Mouse (Mus musculus) embryo, embryonic 11 days (tissue): Measurements from ENCODE around the gene Tmem238.

Experiments used
- DNase-seq: peaks from one replicate; pipeline ENCODE4 v3.0.0-alpha.2; 2015

Tmem238 gene

DNA sequence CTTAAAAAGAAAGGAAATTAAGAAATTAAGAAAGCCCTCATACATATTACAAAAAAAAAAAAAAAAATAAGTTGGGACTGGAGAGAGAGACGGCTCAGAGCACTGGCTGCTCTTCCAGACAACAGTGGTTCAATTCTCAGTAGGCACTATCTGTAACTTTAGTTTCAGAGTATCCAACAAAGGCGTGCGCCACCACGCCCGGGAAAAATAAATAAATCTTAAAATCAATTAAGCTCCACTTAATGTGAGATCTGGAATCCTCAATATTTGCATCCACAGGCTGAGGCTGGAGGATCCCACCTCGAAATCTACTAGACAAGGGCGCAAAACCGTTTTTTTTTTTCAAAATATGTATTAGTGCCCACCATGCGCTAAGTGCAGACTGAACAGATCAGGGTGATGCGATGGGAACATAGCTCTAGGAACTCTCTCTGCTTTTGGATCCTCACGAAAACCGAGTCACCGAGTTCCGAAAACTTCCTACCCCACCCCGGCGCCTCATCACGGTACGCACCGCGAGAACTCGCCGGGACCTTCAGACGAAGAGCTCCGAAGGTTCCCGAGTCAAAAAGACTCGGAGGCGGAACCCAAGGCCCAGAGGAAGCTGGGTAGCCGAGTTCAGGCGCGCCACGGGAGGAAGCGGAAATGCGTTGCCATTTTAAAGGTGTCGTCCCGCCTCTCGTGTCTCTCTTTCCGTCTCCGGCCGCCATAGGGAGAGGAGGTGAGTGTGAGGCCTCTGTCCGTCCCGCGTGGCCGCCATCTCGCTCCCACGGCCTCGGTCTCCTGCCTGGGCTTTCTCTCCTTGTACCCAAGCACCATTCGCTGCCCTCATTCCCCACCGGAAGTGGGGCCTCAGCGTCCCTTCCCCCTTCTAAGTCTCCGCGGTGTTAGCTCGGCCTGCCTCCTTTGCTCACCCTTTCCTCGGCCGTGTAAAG is 3.1 kb upstream of the Tmem238 start, which contains the start of gene Rpl28:
Gene Rpl28, plus strand, starts transcription at position 597 of the 935 bp plus-strand sequence.
- peak; percentile 99 for DNase-seq

DNA sequence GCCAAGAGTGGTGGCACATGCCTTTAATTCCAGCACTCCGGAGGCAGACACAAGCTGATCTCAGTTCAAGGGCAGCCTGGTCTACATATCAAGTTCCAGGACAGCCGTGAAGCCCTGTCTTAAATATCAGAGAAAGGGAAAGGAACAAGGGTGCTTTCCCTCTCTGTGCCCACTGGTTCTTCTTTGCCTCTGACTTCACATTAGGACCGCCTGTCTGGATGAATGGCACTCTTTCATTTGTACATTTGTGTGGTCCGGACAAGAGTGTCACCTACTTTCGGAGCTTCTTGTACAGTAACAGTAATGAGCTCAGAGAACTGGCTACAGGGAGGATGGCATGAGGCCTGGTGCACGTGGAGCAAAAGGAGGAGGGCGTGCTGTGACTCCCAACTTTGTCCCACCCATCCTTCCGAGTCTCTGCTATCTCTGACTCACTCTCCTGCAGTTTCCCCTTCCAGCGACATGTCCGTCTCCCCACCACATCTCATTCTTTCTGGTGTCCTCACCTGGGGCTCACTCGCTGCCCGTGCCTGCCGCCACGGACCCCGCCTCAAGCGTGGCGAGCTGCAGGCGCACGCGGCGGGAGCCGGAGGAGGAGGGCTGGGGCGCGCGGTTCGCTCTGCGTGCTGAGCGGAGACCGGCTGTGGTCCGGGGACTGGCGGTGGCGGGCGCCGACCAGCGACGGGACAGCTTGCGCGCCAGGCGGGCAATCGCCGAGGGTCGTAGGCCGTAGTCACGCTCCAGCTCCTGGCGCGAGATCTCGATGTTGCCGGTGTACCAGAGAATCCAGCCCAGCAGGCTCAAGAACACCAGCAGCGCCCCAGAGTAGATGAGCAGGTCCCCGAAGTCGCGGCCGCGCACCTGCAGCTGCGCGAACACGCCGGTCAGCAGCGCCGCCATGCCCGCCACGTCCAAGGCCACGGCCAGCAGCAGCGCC is 689 bp downstream of the Tmem238 start:
- peak; percentile 84 for DNase-seq

DNA sequence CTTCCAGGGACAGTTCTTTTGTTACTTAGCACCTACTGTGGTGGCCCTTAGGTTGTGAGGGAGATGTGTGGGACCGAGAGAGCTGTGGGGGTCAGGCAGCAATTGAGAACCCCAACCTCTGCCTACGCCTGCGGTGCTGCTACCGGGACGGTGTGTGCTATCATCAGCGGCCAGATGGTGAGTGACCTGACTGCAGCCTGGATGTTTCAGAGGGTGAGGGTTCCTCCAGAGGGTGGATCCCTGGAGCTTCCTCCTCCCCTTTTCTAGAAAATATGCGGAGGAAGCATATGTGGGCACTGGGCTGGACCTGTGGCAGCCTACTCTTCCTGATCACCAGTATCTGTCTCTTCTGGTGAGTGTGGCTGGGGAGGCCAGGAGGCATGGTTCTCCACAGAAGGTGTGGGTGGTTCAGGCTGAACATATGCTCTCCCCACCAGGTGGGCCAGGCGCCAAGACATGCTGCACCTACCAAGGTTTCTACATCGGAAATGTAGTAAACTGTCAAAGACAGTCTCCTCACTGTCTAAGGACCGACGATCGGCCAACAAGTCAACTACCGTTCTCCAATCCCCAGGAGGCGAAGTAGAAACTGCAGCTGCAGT is 5.7 kb downstream of the Tmem238 start:
- DNase-seq: no peak

DNA sequence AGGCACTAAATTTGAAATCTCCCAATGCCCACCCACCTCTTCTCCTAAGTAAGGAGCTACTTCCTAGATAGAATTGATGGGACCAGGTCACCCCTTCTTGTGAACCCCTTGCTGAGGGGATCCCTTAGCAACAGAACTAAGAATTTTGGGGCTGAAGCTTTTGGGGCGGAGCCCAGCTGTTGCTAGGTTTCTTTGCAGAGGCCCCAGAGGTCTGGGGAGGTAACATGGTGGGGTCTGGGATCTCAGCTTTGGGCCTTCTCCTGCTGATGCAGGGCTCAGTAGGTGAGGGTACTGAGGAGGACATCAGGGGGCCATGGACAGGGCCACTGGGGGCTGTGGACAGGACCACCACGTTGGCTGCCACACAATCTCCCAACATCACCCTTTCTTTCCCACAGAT is 6.7 kb downstream of the Tmem238 start, which contains the start of the genes Il11 and Tmem190:
Gene Il11, minus strand, starts transcription at position 101 of the 400 bp plus-strand sequence.
Gene Tmem190, plus strand, starts transcription at position 179 of the 400 bp plus-strand sequence.
- no peak for DNase-seq

DNA sequence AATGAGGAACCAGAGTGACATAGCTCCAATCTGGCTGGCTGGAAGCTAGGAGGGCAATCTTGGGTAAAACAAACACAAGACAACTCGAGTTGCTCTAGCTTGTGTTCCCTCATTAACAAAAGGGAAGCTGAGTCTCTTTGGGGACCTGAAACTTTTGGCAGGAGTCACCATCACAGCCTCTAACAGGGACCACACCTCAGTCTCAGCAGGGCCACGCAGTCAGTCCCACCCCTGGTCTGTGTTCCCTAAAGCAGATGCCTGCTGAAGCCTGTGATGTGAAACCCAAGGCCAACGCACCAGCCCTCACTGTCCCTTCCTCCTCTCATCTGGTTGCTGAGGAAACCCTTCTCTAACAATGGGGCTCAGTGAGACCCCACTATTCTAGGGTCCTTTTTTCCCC is 7.3 kb downstream of the Tmem238 start:
- no peak for DNase-seq

DNA sequence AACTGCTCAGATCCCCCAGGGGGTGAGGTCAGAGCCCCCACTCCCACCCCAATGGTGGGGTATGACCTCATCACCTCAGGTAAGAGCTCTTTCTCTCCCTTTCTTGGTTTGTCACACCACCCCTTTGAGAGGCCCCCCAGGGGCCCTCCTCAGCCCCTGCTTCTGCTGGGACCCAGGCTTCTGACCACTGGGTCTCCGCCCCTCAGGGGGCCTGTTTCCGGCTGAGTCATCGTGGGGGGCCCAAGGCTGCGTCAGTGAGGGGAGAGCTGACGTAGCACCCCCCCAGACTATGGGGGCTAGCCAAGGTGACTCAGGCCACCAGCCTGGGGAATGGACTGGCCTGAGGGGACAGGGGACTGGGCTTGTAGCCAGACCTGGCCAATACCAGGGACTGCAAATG is 9.5 kb downstream of the Tmem238 start:
- DNase-seq: no peak

DNA sequence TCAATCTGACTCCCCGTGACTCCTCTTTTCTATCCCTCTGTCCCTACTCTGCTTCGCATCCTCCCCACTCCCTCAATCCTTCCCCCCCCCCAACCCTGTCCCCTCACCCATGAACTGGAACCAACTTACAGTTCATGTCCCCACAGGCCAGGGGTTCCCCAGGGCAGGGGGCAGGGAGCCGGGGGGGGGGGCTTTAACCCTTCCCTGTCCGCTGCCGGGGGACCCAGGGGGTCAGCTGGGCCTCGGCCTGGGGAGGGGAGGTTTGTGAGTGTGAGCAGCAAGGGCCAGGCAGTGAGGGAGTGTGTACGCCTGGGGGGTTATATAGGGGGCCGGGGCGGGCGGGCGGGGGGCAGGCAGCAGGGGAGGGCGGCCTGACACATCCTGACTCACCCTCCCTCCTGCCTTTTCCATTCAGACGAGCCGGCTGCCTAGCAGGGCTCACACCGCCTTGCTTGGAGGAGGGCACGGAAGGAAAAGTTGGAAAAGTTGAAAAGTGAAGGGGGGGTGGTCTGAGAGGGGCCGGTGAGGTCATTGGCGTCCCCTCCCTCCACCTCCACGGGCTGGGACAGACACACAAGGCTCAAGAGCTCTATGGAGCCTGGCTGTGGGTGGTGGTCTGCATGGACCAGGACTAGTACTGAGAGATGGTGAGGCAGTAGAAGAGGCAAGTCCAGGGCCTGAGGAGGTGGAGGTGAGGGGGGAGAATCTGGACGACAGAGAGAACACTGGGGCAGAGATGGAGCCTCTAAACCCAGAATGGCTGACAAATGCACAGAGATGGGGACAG is 11.4 kb downstream of the Tmem238 start:
- DNase-seq: no peak

DNA sequence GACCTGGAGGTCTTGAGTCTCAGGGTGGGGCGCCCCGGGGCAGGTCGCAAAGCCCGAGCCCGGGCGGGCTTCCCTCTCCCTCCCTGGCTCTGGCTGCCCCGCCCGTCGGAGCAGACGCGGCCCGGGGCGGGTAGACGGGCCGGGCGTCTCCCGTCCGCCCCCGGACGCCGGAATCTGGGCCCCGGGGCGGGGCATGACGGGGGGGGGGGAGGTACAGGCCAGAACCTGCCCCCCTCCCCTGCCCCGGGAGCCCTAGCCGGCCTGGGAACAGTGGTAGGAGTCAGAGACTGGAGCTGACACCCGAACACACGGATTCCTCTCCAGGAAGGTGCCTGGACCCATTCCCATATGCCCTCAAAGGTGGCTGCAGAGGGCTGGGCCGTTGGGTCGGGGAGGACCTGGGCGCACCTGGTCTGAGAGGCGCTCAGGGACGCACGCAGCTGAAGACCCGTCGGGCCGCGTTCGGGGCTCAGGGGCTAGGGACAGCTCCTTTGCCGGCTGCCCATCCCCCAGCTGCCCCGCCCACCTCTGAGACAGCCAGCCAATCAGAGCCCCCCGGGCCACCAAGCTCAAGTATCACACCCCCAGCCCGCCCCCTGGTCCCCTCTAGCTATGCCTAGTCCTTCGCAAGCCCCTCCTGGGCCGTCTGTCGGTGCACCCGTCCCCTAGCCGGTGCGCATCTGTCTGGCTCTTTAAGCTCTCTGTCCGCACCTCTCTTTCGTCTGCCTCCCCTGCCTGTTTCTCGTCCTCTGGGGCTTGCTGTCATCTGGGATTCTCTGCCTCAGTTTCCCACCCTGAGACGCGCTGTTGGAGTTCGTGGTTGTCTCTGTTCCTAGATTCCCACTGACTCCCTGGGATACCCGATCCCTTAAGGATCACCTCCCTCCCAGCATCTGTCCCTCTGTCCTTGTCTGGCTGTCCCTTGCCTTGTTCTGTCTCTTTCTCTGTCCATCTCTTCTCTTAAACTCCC is 12.3 kb downstream of the Tmem238 start:
- DNase-seq: peak; percentile 88

DNA sequence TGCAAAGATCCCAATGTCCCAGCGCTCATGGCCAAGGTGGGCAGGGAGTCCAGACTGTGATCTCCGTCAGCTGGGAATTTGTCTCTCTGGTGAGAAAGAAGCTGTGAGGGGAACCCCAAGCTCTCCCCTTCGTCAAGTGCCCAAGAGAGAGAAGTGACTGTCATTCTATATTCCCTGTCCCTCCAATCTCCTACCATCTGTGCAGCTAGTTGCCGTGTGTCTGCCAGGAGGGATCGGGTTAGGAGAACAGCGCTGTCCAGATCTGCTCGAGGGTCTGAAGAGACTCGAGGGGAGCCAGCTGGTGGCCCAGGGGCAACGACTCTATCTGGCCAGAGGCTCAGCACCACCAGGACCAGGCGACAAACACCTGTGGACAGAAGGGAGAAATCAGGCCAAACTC is 13.3 kb downstream of the Tmem238 start:
- DNase-seq: no peak

DNA sequence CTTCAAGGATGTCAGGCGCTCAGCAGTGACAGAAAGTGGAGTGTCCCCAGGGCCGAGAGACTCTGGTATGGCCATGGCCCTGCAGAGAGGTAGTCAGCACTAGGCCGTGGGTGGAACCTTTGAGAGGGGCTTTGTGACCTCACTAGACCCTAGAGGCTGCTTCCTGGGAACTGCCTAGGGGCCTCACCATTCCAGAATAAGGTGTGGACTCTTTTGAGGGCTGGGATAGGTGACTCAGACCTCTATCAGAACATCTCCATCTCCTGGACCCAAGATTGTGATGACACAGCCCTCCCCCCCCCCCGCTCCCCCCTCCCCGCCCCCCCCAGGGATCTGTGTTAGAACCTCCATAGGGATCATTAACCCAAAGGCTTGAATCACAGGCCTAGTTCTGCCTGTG is 18.3 kb downstream of the Tmem238 start, which contains the start of gene Fam71e2:
Gene Fam71e2, minus strand, starts transcription at position 101 of the 400 bp plus-strand sequence.
- no peak for DNase-seq

DNA sequence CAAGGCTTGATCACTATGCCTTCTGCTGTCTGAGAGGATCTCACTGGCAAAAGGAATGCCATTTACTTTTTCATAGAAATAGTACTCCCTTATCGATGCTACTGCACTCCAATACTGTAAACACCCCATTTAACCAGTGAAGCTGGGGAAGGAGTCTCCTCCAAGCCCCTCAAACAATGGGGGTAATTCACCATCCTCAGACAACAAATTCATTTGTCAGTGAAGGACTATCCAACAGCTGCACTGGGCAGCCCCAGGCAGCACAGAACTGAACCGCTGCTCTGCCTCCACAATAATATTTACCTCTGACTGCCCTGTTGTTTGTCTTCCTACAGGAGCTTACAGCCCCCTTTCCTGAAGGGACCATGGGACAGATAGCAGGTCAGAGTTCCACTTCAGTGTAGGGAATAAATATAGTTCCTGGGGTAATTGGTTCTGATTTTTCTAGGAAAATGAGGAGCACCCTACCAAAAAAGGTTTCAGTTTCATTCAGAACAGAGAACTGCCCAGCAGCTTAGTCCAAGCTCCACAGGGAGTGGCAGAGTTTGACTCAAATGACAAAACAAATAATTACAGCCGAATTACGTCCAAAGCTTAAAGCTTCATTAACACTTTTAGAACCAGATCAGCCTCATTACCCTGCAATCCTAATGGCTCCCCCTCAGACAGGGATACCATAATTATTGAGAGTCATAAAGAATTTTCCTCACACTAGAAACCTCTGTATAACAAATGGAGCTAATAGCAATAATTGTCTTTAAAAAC is 24.3 kb downstream of the Tmem238 start:
- no peak for DNase-seq

DNA sequence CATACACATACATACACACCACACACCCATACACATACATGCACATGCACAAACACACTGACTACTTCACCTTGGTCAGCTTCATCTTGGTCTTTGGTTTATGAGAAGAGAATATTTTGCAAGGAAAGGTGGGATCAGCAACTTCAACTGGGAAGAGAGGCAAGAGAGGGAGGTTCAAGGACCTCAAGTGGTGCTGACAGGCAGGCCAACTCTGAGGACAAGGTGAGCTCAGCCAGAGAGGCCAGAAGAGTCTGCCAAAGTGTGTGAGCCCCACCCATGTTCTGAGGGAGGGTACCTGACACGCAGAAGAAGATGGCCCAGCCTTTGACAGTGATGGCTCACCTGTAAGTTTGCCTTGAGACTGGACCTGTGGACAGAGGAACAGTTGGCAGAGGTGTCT is 29.8 kb downstream of the Tmem238 start:
- DNase-seq: no peak

DNA sequence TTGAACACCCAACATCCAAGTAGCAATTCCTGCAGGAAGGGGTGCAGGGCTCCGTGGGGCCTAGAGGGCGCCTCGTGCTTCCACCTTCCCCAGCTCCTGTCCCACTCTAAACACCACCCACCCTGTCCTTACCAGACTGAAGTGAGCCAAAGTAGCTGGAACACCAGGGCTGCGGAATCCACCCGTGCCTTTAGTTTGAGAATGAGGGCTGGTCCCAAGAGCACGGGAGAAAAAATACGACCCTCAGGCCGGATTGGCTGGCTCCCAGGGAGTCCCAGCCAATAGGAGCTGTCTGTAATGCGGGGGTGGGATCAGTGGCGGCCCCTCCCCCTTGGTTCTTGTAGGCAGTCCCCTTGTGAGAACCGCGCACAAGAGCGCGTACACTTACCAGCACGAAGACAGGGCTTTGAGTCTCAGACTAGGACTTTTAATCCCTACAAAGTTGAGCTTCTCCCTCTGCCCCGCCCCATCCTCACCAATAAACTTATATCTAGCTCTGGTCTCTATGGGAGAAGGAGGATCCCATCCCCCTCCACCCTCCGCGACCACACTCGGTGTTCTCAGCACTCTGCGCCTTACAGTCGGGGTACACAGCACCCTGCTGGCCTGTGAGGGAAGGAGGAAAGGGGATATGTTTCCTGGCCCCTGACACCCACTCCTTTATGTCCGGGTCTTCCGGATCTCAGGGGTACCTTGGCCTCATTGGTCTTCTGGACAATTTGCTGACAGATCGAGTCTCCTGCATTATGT is 36.5 kb downstream of the Tmem238 start, which contains the start of gene Cox6b2:
Gene Cox6b2, minus strand, starts transcription at position 274 of the 750 bp plus-strand sequence.
- peak; percentile 94 for DNase-seq

DNA sequence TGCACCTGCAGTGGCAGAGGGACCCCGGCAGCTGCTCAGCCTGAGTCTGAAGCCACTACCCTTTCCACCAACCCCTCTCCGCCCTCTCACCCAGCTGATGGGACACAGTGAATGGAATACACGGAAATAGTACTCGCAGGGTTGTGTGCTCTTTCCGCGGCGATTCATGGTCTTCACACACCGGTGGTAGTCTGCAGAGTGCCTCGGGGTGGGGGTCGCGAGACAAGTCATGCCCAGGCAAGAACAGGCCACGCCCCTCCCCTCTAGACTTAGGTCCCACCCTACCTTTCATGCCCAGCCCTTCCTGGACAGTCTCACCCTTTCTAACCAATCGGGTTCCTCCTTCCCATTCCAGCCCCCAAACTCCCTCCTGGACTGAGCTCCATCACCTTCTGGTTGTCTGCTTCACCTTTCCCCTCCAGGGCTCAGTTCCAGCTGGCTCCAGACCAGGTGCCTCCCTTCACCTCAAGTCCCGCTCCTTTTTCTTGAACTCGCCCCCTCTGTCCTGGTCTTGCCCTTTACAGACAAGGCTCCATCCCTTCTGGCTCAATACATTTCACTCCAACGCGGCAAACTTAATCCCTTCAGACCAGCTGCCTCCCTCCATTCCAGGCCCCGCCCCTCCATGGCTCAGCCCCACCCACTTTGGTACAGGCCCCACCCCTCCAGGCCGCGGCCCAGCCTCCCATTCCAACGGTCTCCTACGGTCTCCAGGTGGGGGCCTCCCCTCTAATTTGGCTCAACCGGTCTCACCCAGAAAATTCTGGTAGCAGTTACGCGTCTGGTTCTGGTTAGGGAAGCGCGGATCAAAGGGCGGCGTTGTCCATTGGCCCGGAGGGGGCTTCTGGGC is 37.3 kb downstream of the Tmem238 start:
- DNase-seq: peak; percentile 71

DNA sequence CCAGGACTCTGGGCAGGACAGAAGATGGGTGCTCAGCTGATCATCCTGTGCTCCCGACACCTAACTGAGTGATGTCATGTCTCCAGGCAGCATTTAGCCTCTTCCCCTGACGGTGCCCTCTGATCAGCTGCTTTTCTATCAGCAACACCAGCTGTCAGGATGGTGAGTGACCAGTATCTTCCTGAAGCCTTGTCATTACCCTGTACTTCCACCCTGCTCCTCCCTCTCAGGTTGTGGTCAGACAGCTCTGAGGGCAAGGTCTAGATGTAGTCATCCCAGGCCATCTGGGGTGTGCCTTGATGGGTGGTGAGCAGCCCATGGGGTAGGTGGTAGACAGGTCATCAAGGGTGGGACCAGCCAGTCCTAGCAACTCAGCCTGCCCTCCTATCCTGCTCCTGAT is 40.3 kb downstream of the Tmem238 start:
- DNase-seq: no peak

DNA sequence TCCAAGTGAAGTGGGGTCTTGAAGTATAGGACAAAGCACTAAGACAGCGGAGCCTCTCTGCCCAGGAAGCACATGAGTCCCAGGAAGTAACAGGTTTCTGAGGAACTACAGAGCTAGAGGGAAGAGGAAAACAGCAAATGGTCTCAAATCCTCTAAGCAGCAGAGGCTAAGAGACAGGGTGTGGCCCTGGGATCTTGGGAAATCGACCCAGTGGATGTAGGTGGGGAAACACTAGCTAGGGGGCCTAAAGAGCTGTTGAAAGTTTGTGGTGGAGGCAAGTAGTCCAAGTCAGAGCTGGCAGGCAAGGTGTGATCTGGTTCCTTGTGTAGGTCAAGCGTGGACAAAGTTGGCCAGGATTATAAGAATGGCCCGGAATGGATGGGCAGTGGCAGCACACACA is 41.1 kb downstream of the Tmem238 start:
- DNase-seq: no peak

DNA sequence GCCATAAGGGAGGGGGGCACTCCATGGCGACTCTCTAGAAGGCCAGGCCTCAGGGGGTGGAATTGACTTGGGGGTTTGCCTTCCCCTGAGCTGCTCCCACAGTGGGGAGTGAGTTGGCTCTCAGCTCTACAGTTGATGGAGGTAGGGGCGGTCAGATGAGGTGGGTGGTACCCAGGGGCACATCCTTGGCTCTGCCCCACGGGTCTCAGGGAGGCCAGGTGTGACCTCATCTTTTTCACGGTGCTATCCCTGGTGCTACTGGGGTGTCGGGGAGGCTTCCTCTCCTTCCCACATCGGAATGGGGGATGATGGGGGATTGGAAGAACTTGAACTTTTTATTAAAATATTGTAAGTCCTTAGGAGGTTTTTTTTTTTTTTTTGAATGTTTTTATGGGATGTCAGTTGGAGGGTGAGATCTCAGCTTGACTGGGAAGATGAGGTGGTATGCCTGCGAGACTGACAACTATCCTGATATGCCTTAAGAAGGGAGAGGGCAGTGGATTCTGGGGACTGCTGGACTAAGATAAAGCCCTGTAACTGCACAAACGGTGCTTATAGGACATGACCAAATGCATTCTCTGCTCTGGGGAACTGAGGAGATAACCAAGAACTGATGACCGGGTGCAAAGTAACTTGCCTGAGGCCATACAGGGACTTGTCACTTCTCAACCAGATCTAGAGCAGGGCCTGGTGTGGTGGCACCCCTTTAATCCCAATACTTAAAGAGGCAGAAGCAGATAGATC is 42.1 kb downstream of the Tmem238 start:
- no peak for DNase-seq
